Mouse (Mus musculus) hindlimb bud, embryonic 11.5 days (tissue): ENCODE results near the gene Serp2.

Experiments used
- DNase-seq: peaks from one replicate; pipeline ENCODE4 v3.0.0-alpha.2; 2012; ENCODE audit warnings: low read depth, low spot score; ENCODE audit errors: extremely low spot score

The Serp2 gene

GRCm38 (mm10) chr14:76527758-76528313, 28.9 kb downstream of the Serp2 start:
- no peak for DNase-seq

GRCm38 (mm10) chr14:76527030-76527719, 29.5 kb downstream of the Serp2 start:
- DNase-seq, result no peak

GRCm38 (mm10) chr14:76526467-76526866, 30.2 kb downstream of the Serp2 start:
- no peak for DNase-seq

- DNase-seq, result no peak
Observed at GRCm38 (mm10) chr14:76523344-76523743, 33.3 kb downstream of the Serp2 start.

GRCm38 (mm10) chr14:76521308-76521707, 35.4 kb downstream of the Serp2 start:
- no peak for DNase-seq

GRCm38 (mm10) chr14:76520606-76521005, 36.1 kb downstream of the Serp2 start:
- no peak for DNase-seq

GRCm38 (mm10) chr14:76518217-76518616, 38.5 kb downstream of the Serp2 start:
- DNase-seq, result no peak

- DNase-seq, result no peak
Observed at GRCm38 (mm10) chr14:76515620-76516019, 41.1 kb downstream of the Serp2 start.

GRCm38 (mm10) chr14:76514050-76514585, 42.6 kb downstream of the Serp2 start:
- no peak for DNase-seq

- no peak for DNase-seq
Observed at GRCm38 (mm10) chr14:76513395-76514049, 43.2 kb downstream of the Serp2 start.

GRCm38 (mm10) chr14:76511971-76512370, 44.7 kb downstream of the Serp2 start:
- no peak for DNase-seq

- DNase-seq, result no peak
Observed at GRCm38 (mm10) chr14:76508701-76509100, 48.0 kb downstream of the Serp2 start.

- DNase-seq, result no peak
Observed at GRCm38 (mm10) chr14:76507804-76508500, 48.7 kb downstream of the Serp2 start.

GRCm38 (mm10) chr14:76507357-76507756, 49.3 kb downstream of the Serp2 start:
- no peak for DNase-seq

GRCm38 (mm10) chr14:76506425-76507205, 50.1 kb downstream of the Serp2 start:
- DNase-seq, result no peak

GRCm38 (mm10) chr14:76505439-76506220, 51.1 kb downstream of the Serp2 start:
- peak; percentile 99 for DNase-seq

- DNase-seq, result peak; percentile 42
Observed at GRCm38 (mm10) chr14:76505101-76505438, 51.6 kb downstream of the Serp2 start.

- DNase-seq, result peak; percentile 68
Observed at GRCm38 (mm10) chr14:76504121-76504737, 52.5 kb downstream of the Serp2 start.

GRCm38 (mm10) chr14:76503231-76503851, 53.3 kb downstream of the Serp2 start:
- peak; percentile 78 for DNase-seq
